Mouse (Mus musculus) ES-E14 (cell line): ENCODE data around the gene Sv2b.

ENCODE experiments used
- CHD2 ChIP-seq: IDR thresholded peaks from 2 replicates; pipeline ENCODE4 v1.6.1; 2014; ENCODE audit warnings: mild to moderate bottlenecking, low read depth, low read length, inconsistent platforms
- HCFC1 ChIP-seq: IDR thresholded peaks from 2 replicates; pipeline ENCODE4 v1.6.1; 2012; ENCODE audit warnings: low read length, inconsistent platforms, borderline replicate concordance; ENCODE audit not compliant: insufficient read depth
- MAFK ChIP-seq: IDR thresholded peaks from 2 replicates; pipeline ENCODE4 v1.6.1; 2014; ENCODE audit warnings: mild to moderate bottlenecking, low read depth, low read length, inconsistent platforms; ENCODE audit not compliant: insufficient read depth
- ZC3H11A ChIP-seq: IDR thresholded peaks from 2 replicates; pipeline ENCODE4 v1.6.1; 2012; ENCODE audit warnings: low read depth, mild to moderate bottlenecking, inconsistent platforms, low read length, borderline replicate concordance
- ZNF384 ChIP-seq: IDR thresholded peaks from 2 replicates; pipeline ENCODE4 v1.6.1; 2012; ENCODE audit warnings: low read depth, low read length, inconsistent platforms

DNA sequence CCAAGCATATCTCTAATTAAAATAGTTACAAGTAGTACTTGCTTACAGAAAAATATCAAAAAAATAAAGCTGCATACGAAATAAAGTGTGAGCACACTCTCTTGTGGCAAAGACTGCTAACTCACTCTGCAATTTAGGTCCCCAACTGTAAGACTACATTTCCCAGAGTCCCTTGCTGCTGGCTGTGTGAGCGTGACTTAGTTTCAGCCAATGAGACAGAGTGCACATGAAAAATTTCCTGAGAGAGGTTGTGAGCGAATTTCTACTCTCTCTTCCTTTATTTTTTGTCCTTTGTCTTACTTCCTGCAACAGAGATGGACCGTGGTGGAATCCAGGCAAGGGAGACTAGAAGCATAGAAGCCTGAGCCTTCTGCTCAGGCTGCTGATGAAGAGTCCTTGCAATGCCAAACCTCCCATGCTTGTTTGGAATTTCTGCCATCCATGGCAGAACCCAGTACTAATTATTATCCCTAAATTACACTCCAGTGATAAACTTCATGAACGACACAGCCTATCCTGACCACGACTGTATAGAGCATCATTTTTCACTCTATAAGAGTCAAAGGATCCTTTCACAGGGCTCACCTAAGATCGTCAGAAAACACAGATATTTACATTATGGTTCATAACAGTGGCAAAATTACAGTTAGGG, 190.9 kb downstream of the Sv2b start:
- TF ChIP-seq ZC3H11A (no peak), CHD2 (no peak), MAFK (no peak), ZNF384 (no peak), HCFC1 (peak; percentile 90)
